Mouse (Mus musculus) midbrain, embryonic 13.5 days (tissue): ENCODE data around the gene Lsamp. TPM values are rescaled to one million over a fixed set of nuclear protein-coding genes. Genes with fewer than 3 reads are reported as not detected.
A peak's percentile ranks its signal among the peaks of the same experiment; 100 is the strongest.

Experiments
- ATAC-seq: fragments of 200-750 bp; cut with Nextera tagmentation; 2 replicates; pipeline ENCODE4 v1.8.0; 2017; ENCODE audit warnings: mild to moderate bottlenecking, moderate TSS enrichment, moderate library complexity
- H3K27ac ChIP-seq: fragments of 300-500 bp; sonication (generic); 2 replicates; pipeline ENCODE4 v1.5.1; 2015; ENCODE audit warnings: inconsistent platforms, mild to moderate bottlenecking, moderate library complexity
- H3K27me3 ChIP-seq: fragments of 300-500 bp; sonication (generic); 2 replicates; pipeline ENCODE4 v1.6.1; 2015; ENCODE audit warnings: mild to moderate bottlenecking, inconsistent platforms
- H3K36me3 ChIP-seq: fragments of 300-500 bp; sonication (generic); 2 replicates; pipeline ENCODE4 v1.6.1; 2015; ENCODE audit warnings: mild to moderate bottlenecking, inconsistent platforms
- H3K4me1 ChIP-seq: fragments of 300-500 bp; sonication (generic); replicated peaks from 2 replicates; pipeline ENCODE4 v1.6.1; 2015; ENCODE audit warnings: inconsistent platforms
- H3K4me2 ChIP-seq: fragments of 300-500 bp; sonication (generic); replicated peaks from 2 replicates; pipeline ENCODE4 v1.6.1; 2015; ENCODE audit warnings: moderate library complexity, mild to moderate bottlenecking, inconsistent platforms
- H3K4me3 ChIP-seq: fragments of 300-500 bp; sonication (generic); replicated peaks from 2 replicates; pipeline ENCODE4 v1.5.1; 2015; ENCODE audit warnings: mild to moderate bottlenecking, inconsistent platforms
- H3K9ac ChIP-seq: fragments of 300-500 bp; sonication (generic); replicated peaks from 2 replicates; pipeline ENCODE4 v1.6.1; 2015; ENCODE audit warnings: mild to moderate bottlenecking, inconsistent platforms
- H3K9me3 ChIP-seq: fragments of 300-500 bp; sonication (generic); 2 replicates; pipeline ENCODE4 v1.6.1; 2016; ENCODE audit warnings: mild to moderate bottlenecking, inconsistent platforms
- WGBS: fragments of 180-500 bp; shearing (Covaris S2); methylation state at CpG from one replicate; pipeline ENCODE4 v1.1.7; 2015; 5-methylcytosine and 5-hydroxymethylcytosine counted together
- microRNA-seq: library from miRNA; unstranded; fragments of <30 nt; microRNA quantifications from one replicate; pipeline ENCODE4, GENCODE M21; 2016
- polyA plus RNA-seq: library from polyadenylated mRNA; unstranded; fragments of >200 nt; fragmentation: Nextera tagmentation; extraction: Ambion mirVana; gene quantifications from 2 replicates; pipeline ENCODE4 v1.2.1, GENCODE M21; 2015

The Lsamp gene
- polyA plus RNA-seq, 1 experiment from 2014 or later = 66.7 TPM

DNA sequence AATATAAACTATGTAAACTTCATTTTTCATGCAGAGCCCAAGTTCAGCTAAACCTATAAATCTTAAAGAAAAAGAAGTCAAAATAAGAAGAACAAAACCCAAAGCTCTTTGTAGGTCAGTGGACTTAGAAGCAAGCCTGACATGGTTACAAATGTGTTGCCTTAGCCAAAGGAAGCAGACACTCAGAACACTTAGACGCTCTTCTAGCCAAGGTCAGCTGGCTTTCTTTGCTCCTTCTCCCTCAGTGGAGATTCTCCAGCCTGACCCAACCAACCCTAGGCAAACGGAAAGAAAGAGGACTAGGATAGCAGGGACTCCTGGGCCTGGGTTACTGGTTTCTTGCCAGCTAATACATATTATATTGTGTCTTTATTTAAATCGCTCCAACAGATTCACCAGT lies 2194.7 kb downstream of the Lsamp start:
- Histone ChIP-seq H3K36me3 (no peaks in the 10 kb centered on the region), H3K4me1 (no peaks in the 10 kb centered on the region), H3K27me3 (no peaks in the 10 kb centered on the region), H3K9me3 (no peaks in the 10 kb centered on the region), H3K4me3 (no peak overlapping the region), H3K4me2 (no peak overlapping the region), H3K27ac (no peak overlapping the region), H3K9ac (no peak overlapping the region)
- ATAC-seq = no peak
- 89% methylated on average over 3 of the region's 3 CpGs for WGBS

DNA sequence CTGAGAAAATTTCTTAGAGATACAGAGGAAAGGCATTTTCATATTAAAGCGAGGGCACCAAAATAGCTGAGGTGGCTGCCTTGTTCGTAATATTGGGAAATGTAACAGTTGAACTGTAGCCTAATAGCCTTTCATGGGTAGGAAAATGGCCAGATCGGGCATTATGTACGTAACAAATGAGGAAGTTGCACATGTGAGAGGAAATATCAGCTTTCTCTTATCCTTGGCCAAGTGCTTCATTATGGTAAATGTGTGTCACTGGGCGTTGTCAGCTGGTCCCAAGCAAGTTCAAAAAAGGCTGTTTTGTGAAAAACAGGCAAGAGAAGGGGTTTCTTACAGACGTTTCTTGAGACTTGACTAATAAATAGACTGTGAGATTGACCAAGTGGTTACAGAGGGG lies 2195.9 kb downstream of the Lsamp start:
- WGBS = 85% methylated on average over 6 of the region's 6 CpGs
- ATAC-seq = no peak

DNA sequence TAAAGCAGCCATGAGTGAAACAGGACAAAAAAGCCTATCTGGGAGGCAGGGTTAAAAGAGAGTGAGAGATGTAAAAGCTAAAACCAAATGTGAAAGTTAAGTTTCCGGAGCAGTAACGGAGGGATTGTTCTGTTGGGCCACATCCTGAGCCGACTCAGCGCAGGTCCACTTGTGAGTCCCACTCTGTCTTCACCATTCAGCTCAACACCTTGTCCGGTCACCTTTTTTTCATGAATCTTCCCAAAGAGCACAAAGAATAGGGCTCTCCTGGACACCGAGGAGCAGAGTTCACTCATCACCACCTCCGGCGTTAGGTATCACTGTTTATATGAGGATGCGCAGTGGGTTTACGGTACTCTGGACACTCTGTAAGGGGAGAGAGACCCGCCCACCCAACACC lies 2196.3 kb downstream of the Lsamp start:
- no peak overlapping the region for H3K27ac ChIP-seq
- no peak overlapping the region for H3K4me3 ChIP-seq
- H3K4me2 ChIP-seq = no peak overlapping the region
- no peaks in the 10 kb centered on the region for H3K4me1 ChIP-seq
- no peaks in the 10 kb centered on the region for H3K9me3 ChIP-seq
- ATAC-seq = no peak
- H3K27me3 ChIP-seq = no peaks in the 10 kb centered on the region
- H3K9ac ChIP-seq = no peak overlapping the region
- 97% methylated on average over 11 of the region's 11 CpGs for WGBS
- no peaks in the 10 kb centered on the region for H3K36me3 ChIP-seq

More for the DNA sequence above, 2195.9 kb downstream of the Lsamp start:
- H3K9me3 ChIP-seq = no peaks in the 10 kb centered on the region
- no peak overlapping the region for H3K4me3 ChIP-seq
- H3K27me3 ChIP-seq = no peaks in the 10 kb centered on the region
- no peak overlapping the region for H3K27ac ChIP-seq
- no peak overlapping the region for H3K4me2 ChIP-seq
- no peaks in the 10 kb centered on the region for H3K36me3 ChIP-seq
- no peak overlapping the region for H3K9ac ChIP-seq
- H3K4me1 ChIP-seq = no peaks in the 10 kb centered on the region

DNA sequence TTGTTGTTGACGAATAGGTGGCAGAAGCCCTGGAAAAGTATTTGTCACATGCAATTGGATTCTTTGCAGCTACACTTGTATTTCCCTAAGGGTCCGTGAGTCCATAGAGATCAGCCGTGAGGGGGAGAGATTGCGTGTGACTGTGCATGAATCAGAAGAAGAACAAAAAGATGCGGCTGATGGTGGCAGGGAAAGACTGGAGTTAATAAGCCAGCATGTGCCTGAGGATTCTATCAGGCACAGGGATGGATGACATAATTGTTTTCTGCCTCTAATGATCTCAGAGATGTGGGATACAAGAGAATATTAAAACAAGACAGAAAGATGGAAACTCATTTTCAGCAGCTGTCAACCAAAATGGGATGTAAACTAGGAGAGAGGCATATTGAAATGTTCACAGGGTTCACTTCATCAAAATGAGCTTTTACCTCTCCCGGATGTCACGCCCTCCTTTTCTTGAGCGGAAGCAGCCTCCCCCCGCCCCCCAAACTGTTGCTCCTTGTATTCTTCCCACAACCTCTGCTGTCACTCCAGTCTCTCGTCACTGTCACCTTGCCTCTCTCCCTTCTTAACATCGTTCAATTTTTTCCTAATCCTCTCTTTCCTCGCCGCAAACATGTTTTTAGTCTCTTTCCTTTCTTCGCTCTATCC lies 2205.4 kb downstream of the Lsamp start:
- WGBS = 17% methylated on average over 14 of the region's 14 CpGs
- Histone ChIP-seq H3K27ac (peak overlapping the region; percentile 100), H3K4me1 (peaks cover 12% of the 10 kb centered on the region), H3K27me3 (no peaks in the 10 kb centered on the region), H3K4me3 (peak overlapping the region; percentile 52), H3K36me3 (no peaks in the 10 kb centered on the region), H3K4me2 (peak overlapping the region; percentile 75), H3K9ac (peak overlapping the region; percentile 54), H3K9me3 (no peaks in the 10 kb centered on the region)
- ATAC-seq = peak; percentile 59; the same call in 1 of the 2 replicates

DNA sequence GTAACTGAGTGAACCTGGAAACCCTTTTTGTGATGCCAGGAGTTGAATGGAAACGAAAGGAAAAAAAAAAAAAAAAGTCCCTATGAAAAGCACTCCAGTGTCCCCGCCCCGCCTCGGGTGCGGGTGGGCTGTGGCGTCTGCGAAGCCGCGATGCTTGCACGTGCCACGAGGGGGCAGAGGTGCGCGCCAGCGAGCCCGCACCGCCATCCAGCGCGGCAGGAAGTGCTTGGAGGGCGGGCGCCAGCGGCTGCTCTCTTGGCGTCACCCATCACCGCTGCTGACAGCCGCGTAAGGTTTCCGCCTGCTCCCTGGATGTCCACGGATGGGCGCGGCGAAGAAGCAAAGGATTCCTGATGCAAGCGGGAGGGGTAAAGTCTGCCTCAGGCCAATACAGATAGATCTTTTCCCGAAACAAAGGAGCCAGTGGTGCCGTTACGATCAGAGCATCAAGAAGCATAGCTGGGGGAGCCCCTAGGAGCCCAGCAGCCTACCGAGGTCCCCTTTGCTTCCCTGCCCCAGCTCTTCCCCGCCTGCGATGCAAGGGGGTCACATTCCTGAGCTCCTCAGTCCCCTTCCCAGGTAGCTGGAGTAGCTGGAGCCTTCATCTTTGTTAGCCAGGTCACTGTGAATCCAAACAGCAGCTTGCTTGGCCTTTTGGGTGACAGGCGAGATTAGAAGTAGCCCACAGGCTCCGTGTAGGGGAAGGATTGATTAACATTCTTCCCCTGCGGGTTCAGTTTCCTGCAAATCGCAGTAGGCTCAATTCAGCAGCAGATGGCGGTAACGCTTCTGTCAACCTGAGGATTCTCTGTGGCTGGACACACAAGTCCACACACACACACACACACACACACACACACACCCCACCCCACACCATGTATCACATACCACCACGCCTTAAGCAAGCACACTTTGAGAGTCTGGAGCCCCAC lies 2206.2 kb downstream of the Lsamp start:
- Histone ChIP-seq H3K9me3 (no peaks in the 10 kb centered on the region), H3K4me3 (peak overlapping the region; percentile 52), H3K27me3 (no peaks in the 10 kb centered on the region), H3K4me1 (peaks cover 12% of the 10 kb centered on the region), H3K9ac (peak overlapping the region; percentile 87), H3K36me3 (no peaks in the 10 kb centered on the region), H3K4me2 (peak overlapping the region; percentile 75), H3K27ac (peak overlapping the region; percentile 100)
- WGBS = under 1% methylated on average over 44 of the region's 44 CpGs
- ATAC-seq = peak; percentile 98

Small RNA genes lying within 50 kb of the gene (microRNA-seq; reads per million reads assigned to microRNA genes)
- gene Gm27887 (not detected), gene Gm47276 (not detected)
